Mouse (Mus musculus): ENCODE measurements around the gene Ccdc115. TPM values are rescaled to one million over a fixed set of nuclear protein-coding genes. Genes with fewer than 3 reads are reported as not detected.

Ccdc115 gene
- 65.2 and 66.8 TPM in 2 replicates for polyA plus RNA-seq (2015; fragmentation: Nextera tagmentation; extraction: Ambion mirVana)

DNA sequence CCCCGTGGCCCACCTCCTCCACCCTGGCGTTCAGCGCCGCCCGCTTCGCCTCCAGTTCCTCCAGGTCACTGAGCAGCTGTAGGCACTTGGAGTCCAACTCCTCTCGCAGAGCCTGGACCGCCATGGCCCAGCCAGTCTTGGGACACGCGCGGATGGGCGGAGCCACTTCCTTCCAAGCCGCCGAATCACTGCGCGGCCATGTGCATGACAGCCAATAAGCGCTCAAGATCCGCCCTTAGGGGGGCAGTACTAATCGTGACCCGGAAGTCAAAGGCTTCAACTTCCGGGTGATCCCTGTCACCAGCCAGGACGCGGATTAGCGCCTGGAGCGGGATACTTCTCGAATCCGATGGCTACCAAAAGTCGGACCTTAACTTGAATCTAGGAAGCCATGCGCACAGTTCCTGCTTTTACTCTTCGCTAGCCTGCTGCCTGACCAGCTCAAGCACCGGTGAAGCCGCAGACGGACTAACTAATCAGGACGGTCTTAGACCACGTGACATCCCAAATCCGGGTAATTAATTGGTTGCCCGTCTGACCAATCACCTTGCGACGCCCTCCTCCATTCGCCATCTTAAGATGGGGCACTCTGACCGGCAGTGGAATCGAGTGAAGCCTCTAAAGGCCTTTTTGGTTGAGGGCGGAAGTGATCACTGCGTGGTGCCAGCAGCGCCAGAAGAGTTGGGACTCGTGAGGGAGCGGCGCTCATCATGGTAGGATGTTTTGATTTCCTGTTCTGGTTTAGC, at the start of gene Ccdc115, which contains the start of gene Imp4:
TSS of gene Ccdc115 (minus strand) at position 458 of the 746 bp plus-strand sequence.
TSS of gene Imp4 (plus strand) at position 637 of the 746 bp plus-strand sequence.
- under 1% methylated on average over 48 of the region's 48 CpGs for WGBS
- Histone ChIP-seq H3K27ac (ENCODE audit: low read length) (peak within 1 kb of the TSS; percentile 78), H3K4me1 (ENCODE audit: control insufficient read depth, insufficient read depth, low read length) (peaks cover 16% of the 10 kb centered on the region), H3K9ac (ENCODE audit: low read depth, low read length) (peak within 1 kb of the TSS; percentile 69), H3K9me3 (replicated peaks; ENCODE audit: control insufficient read depth, low read length, poor library complexity, severe bottlenecking) (no peaks in the 10 kb centered on the region), H3K36me3 (ENCODE audit: control insufficient read depth, insufficient read depth, low read length) (peaks cover 14% of the 10 kb centered on the region), H3K4me2 (ENCODE audit: low read length) (peak within 1 kb of the TSS; percentile 63), H3K27me3 (ENCODE audit: control insufficient read depth, insufficient read depth, low read depth, low read length) (no peaks in the 10 kb centered on the region), H3K4me3 (ENCODE audit: low read depth, low read length) (peak within 1 kb of the TSS; percentile 54)
- peak; percentile 97 for ATAC-seq

DNA sequence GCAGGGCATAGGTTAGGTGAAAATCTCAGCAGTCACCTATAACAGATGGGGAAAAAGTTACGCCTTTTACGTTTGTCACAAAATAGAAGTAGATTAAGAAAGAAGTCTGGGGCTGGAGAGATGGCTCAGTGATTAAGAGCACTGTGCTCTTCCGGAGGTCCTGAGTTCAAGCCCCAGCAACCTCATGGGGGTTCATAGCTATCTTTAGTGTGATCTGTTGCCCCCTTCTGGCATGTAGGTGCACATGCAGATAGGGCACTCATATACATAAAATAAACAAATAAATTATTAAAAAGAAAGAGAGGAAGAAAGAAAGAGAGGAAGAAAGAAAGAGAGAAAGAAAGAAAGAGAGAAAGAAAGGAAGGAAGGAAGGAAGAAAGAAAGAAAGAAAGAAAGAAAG, 47.9 kb upstream of the Ccdc115 start:
- Histone ChIP-seq H3K4me2 (ENCODE audit: low read length) (no peak overlapping the region), H3K9ac (ENCODE audit: low read depth, low read length) (no peak overlapping the region), H3K9me3 (replicated peaks; ENCODE audit: control insufficient read depth, low read length, poor library complexity, severe bottlenecking) (no peaks in the 10 kb centered on the region), H3K4me1 (ENCODE audit: control insufficient read depth, insufficient read depth, low read length) (peaks cover 2% of the 10 kb centered on the region; the same call in 1 of the 2 replicates), H3K27ac (ENCODE audit: low read length) (no peak overlapping the region), H3K4me3 (ENCODE audit: low read depth, low read length) (no peak overlapping the region), H3K27me3 (ENCODE audit: control insufficient read depth, insufficient read depth, low read depth, low read length) (no peaks in the 10 kb centered on the region), H3K36me3 (ENCODE audit: control insufficient read depth, insufficient read depth, low read length) (no peaks in the 10 kb centered on the region)
- 94% methylated on average over 3 of the region's 3 CpGs for WGBS
- no peak for ATAC-seq

DNA sequence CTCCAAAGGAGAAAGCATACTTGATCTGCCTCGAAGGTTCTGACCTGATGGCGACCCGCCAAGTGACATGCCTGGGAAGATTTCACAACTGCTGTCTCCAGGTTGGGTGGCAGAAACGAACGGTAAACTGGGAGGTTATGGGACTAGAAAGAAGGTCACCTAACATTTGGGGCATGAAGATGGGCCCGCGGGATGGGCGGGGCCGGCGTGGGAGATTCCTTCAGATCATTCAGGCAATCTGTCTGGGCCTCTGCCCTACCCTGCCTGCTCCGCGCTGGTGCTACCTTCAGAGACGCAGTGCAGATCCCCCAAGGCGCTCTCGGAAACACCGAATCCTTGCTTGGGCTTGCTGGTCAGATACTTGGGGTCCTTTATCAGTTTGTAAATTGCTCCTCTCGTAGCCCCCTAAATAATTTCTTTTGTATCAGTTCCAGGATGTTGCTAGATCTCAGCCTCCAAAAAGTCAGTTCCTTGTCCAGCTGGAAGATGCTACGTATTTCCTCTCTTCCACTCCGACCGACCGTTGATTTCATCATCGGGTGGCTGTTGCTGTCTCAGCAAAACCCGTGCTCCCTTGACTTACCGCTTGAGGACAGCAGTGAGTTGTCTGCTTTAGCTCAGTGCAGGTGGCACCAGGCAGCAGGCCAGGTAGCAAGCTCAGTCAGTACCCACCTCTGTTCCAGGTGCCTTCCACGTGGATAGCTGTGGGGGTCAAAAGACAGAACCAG, 46.2 kb upstream of the Ccdc115 start:
- H3K27me3 ChIP-seq (ENCODE audit: control insufficient read depth, insufficient read depth, low read depth, low read length) = no peaks in the 10 kb centered on the region
- peaks cover 2% of the 10 kb centered on the region; the same call in 1 of the 2 replicates for H3K4me1 ChIP-seq (ENCODE audit: control insufficient read depth, insufficient read depth, low read length)
- peak overlapping the region; percentile 71 for H3K4me2 ChIP-seq (ENCODE audit: low read length)
- H3K9me3 ChIP-seq (replicated peaks; ENCODE audit: control insufficient read depth, low read length, poor library complexity, severe bottlenecking) = no peaks in the 10 kb centered on the region
- H3K9ac ChIP-seq (ENCODE audit: low read depth, low read length) = peak overlapping the region; percentile 56
- H3K4me3 ChIP-seq (ENCODE audit: low read depth, low read length) = peak overlapping the region; percentile 39
- ATAC-seq = peak; percentile 86
- WGBS = 10% methylated on average over 25 of the region's 25 CpGs
- H3K36me3 ChIP-seq (ENCODE audit: control insufficient read depth, insufficient read depth, low read length) = no peaks in the 10 kb centered on the region
- H3K27ac ChIP-seq (ENCODE audit: low read length) = no peak overlapping the region

DNA sequence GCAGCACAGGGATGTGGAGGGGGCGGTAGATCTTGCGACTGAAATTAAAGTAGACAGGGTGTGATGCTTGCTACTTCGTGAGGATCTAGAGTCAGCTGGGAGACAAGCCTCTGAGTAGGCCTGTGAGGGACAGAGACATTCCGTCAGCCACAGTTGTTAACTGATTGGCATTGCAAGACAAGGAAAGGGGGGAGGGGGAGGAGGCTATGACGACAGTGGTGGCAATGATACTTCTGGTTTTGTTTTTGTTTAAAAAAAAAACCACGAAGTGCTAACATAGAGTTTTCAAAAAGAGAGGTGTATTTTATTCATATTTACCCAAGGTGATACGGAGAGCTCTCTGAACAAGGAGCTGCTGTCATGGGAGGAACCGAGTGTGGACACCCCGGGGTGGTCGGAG, 45.0 kb upstream of the Ccdc115 start:
- H3K4me3 ChIP-seq (ENCODE audit: low read depth, low read length) = no peak overlapping the region
- no peak overlapping the region for H3K27ac ChIP-seq (ENCODE audit: low read length)
- peaks cover 2% of the 10 kb centered on the region; the same call in 1 of the 2 replicates for H3K4me1 ChIP-seq (ENCODE audit: control insufficient read depth, insufficient read depth, low read length)
- WGBS = 82% methylated on average over 10 of the region's 10 CpGs
- H3K4me2 ChIP-seq (ENCODE audit: low read length) = no peak overlapping the region
- H3K9ac ChIP-seq (ENCODE audit: low read depth, low read length) = no peak overlapping the region
- ATAC-seq = no peak
- H3K27me3 ChIP-seq (ENCODE audit: control insufficient read depth, insufficient read depth, low read depth, low read length) = no peaks in the 10 kb centered on the region
- no peaks in the 10 kb centered on the region for H3K9me3 ChIP-seq (replicated peaks; ENCODE audit: control insufficient read depth, low read length, poor library complexity, severe bottlenecking)
- no peaks in the 10 kb centered on the region for H3K36me3 ChIP-seq (ENCODE audit: control insufficient read depth, insufficient read depth, low read length)

DNA sequence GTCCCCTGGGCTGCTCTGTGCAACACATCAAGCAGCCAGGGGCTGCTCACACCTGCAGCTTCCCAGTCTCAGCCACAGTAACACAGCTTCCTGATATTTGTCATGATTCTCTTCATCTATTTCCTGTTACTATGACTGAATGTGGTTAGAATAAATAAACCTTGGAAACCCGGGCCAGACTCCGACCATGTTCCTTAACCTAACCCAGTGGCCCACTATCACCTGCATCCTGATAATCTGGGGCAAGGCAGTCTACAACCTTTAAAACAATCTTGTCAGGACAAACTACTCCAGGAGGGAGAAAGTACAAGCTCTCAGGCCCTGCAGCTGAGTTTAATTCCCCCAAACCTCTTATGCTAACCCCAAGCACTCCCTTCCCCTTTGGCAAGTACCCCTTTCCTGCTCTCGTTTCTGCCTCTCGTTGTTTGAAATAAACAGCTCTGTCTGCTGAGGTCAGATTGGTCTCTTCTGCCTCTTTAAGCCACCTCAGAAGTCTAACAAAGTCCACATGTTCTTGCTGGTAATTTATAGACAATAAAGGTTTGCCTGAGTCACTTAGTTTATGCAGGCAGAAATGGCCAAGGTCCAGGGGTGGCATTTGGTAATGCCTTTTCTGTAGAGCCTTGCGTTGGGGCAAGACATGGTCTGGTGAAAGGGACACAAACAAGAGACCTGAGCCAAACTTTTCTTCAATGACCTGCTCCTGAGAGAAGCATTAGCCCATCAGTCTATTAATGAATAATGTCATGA, 42.6 kb upstream of the Ccdc115 start:
- no peak overlapping the region for H3K4me2 ChIP-seq (ENCODE audit: low read length)
- no peaks in the 10 kb centered on the region for H3K27me3 ChIP-seq (ENCODE audit: control insufficient read depth, insufficient read depth, low read depth, low read length)
- ATAC-seq = no peak
- no peak overlapping the region for H3K9ac ChIP-seq (ENCODE audit: low read depth, low read length)
- WGBS = 78% methylated on average over 5 of the region's 5 CpGs
- H3K36me3 ChIP-seq (ENCODE audit: control insufficient read depth, insufficient read depth, low read length) = no peaks in the 10 kb centered on the region
- H3K4me3 ChIP-seq (ENCODE audit: low read depth, low read length) = no peak overlapping the region
- no peaks in the 10 kb centered on the region for H3K9me3 ChIP-seq (replicated peaks; ENCODE audit: control insufficient read depth, low read length, poor library complexity, severe bottlenecking)
- H3K27ac ChIP-seq (ENCODE audit: low read length) = no peak overlapping the region
- peaks cover 2% of the 10 kb centered on the region; the same call in 1 of the 2 replicates for H3K4me1 ChIP-seq (ENCODE audit: control insufficient read depth, insufficient read depth, low read length)

DNA sequence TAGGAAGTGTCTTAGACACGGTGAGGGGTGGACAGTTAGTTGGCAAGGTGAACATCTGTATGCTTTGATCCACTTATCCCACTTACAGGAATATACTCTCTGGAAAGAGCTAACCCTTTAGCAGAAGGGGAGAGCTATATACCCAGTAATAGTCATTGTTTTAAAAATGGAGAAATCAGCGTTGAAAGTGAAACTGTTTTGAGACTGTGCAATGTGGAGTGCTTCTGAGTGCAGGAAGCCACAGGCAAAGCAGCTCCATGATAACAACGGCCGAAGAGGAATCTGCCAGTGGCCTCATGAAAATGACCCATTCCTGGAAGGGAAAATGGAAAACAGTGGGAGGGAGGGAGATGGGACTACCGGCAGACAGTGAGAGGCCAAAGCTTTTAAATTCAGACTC, 41.3 kb upstream of the Ccdc115 start:
- Histone ChIP-seq H3K36me3 (ENCODE audit: control insufficient read depth, insufficient read depth, low read length) (no peaks in the 10 kb centered on the region), H3K4me1 (ENCODE audit: control insufficient read depth, insufficient read depth, low read length) (peaks cover 2% of the 10 kb centered on the region; the same call in 1 of the 2 replicates), H3K27me3 (ENCODE audit: control insufficient read depth, insufficient read depth, low read depth, low read length) (no peaks in the 10 kb centered on the region), H3K4me2 (ENCODE audit: low read length) (no peak overlapping the region), H3K4me3 (ENCODE audit: low read depth, low read length) (no peak overlapping the region), H3K9ac (ENCODE audit: low read depth, low read length) (no peak overlapping the region), H3K27ac (ENCODE audit: low read length) (no peak overlapping the region), H3K9me3 (replicated peaks; ENCODE audit: control insufficient read depth, low read length, poor library complexity, severe bottlenecking) (no peaks in the 10 kb centered on the region)
- 80% methylated on average over 5 of the region's 5 CpGs for WGBS
- ATAC-seq = no peak

DNA sequence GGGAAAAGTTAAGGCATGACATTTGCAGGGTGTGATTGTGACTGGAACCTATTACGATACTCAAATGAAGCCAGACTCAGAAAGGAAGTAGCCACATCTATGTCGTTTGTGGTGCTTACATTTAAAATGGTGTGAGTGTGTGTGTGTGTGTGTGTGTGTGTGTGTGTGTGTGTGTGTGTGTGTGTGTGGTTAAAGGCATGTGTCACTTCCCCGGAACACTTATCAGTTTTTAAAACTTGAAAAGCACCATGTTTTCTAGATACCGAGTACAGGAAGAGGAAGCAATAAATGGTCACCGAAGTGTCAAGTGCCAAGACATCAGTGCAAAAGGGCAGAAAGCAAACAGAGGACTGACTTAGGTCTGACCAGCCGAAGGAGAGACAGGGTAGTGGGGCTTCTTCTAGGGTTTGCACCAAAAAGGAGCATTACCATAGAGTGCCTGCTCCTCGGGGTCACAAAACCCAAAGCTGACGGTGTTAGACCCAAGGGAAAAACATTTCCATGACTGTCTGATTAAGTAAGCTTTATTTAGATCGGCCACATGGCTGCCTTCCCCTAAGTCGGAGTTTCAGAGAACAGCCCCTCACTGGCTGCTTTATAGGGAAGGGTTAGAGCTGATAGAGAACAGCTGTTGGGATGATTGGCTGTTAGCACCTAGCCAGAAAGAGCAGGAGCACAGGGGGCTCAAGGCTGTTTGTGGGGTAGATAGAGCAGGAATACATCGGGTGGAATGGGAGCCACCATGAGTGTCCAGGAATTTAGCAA, 39.6 kb upstream of the Ccdc115 start:
- no peaks in the 10 kb centered on the region; the same call in 1 of the 2 replicates for H3K27me3 ChIP-seq (ENCODE audit: control insufficient read depth, insufficient read depth, low read depth, low read length)
- H3K9me3 ChIP-seq (replicated peaks; ENCODE audit: control insufficient read depth, low read length, poor library complexity, severe bottlenecking) = no peaks in the 10 kb centered on the region
- 77% methylated on average over 11 of the region's 11 CpGs for WGBS
- ATAC-seq = no peak
- H3K36me3 ChIP-seq (ENCODE audit: control insufficient read depth, insufficient read depth, low read length) = no peaks in the 10 kb centered on the region
- no peaks in the 10 kb centered on the region for H3K4me1 ChIP-seq (ENCODE audit: control insufficient read depth, insufficient read depth, low read length)
- H3K9ac ChIP-seq (ENCODE audit: low read depth, low read length) = no peak overlapping the region
- no peak overlapping the region for H3K27ac ChIP-seq (ENCODE audit: low read length)
- H3K4me3 ChIP-seq (ENCODE audit: low read depth, low read length) = no peak overlapping the region
- no peak overlapping the region for H3K4me2 ChIP-seq (ENCODE audit: low read length)

All from midbrain, embryonic 16.5 days (tissue).